In genomic region chr2:114443801-114444200, GRCm38 (mm10) we compare ENCODE assay signal across 24 mouse cellular contexts.
A peak's percentile ranks its signal among the peaks of the same experiment; 100 is the strongest.
DNase-seq lines count a peak whose midpoint lies in the region; ATAC-seq and TF ChIP-seq lines count a peak whose summit lies in the region.
"Had no signal": no experiment of that assay in that cellular context is flagged by ENCODE, and none has a peak within 500 bp of the region (broad histone marks: within the 10 kb centered on the region; RNA-seq: fewer than 3 reads in every experiment).

No protein-coding gene starts in this region.

- H3K4me3 ChIP-seq in kidney, adult 2 months (ENCODE audit: insufficient read depth, low read depth, low read length), result no peak overlapping the region
- H3K4me3 ChIP-seq in liver, embryonic 11.5 days (ENCODE audit: low read depth, low read length), result no peak overlapping the region
- H3K4me3 ChIP-seq: embryonic facial prominence, embryonic 13.5 days; gastrocnemius, adult 2 months; heart, embryonic 13.5 days; limb, embryonic 10.5 days; liver, embryonic 12.5 days; lung, embryonic 15.5 days; neural tube, embryonic 12.5 days had no signal

- TF ChIP-seq POLR2A in kidney, adult 2 months (IDR thresholded peaks at IDR 0.05; ENCODE audit: low read depth, low read length), result no peak

- no peak for ATAC-seq in liver, embryonic 11.5 days (replicated peaks; ENCODE audit: low FRiP score)
- ATAC-seq: hindbrain, postnatal 0 days; liver, embryonic 12.5 days had no signal

- H3K9me3 ChIP-seq in liver, embryonic 11.5 days (ENCODE audit: control insufficient read depth, low read length), result no peaks in the 10 kb centered on the region
- H3K9me3 ChIP-seq: embryonic facial prominence, embryonic 13.5 days; G1E; heart, embryonic 13.5 days; limb, embryonic 10.5 days; liver, embryonic 12.5 days; lung, embryonic 15.5 days; neural tube, embryonic 12.5 days had no signal

- H3K27ac ChIP-seq in kidney, adult 2 months (ENCODE audit: insufficient read depth, low read depth, low read length), result no peak overlapping the region
- no peak overlapping the region for H3K27ac ChIP-seq in liver, embryonic 11.5 days (ENCODE audit: low read depth, low read length)
- H3K27ac ChIP-seq: embryonic facial prominence, embryonic 13.5 days; gastrocnemius, adult 2 months; heart, embryonic 13.5 days; hindbrain, postnatal 0 days; limb, embryonic 10.5 days; liver, embryonic 12.5 days; lung, embryonic 15.5 days; macrophage; neural tube, embryonic 12.5 days; stomach, postnatal 0 days had no signal

- no peaks in the 10 kb centered on the region for H3K4me1 ChIP-seq in kidney, adult 2 months (ENCODE audit: control insufficient read depth, insufficient read depth, low read length)
- no peaks in the 10 kb centered on the region for H3K4me1 ChIP-seq in liver, embryonic 11.5 days (replicated peaks; ENCODE audit: control insufficient read depth, insufficient read depth, low read length)
- H3K4me1 ChIP-seq: heart, embryonic 13.5 days; liver, embryonic 12.5 days; lung, embryonic 15.5 days; neural tube, embryonic 12.5 days had no signal

- no peak for TF ChIP-seq CTCF in kidney, adult 2 months (conservative IDR thresholded peaks at IDR 0.05; ENCODE audit: insufficient read depth, insufficient read length, low read depth, low read length)

- no peaks in the 10 kb centered on the region for H3K36me3 ChIP-seq in kidney, adult 2 months (ENCODE audit: control insufficient read depth, insufficient read depth, low read length)
- no peaks in the 10 kb centered on the region for H3K36me3 ChIP-seq in liver, embryonic 11.5 days (ENCODE audit: control insufficient read depth, insufficient read depth, low read length)
- H3K36me3 ChIP-seq: embryonic facial prominence, embryonic 13.5 days; G1E; heart, embryonic 13.5 days; limb, embryonic 10.5 days; liver, embryonic 12.5 days; lung, embryonic 15.5 days; neural tube, embryonic 12.5 days had no signal

- DNase-seq in kidney, adult 2 months, result peak; percentile 35
- no peak for DNase-seq in kidney, adult 18-20 months
- peak; percentile 17 for DNase-seq in 416B (ENCODE audit: low read depth)
- peak; percentile 66 for DNase-seq in adrenal gland, adult 8-10 months
- DNase-seq in kidney, postnatal 25 days, result peak; percentile 9 to 41
- no peak for DNase-seq in liver, embryonic 11.5 days (ENCODE audit: low spot score)
- no peak for DNase-seq in thymus, postnatal 25 days
- DNase-seq: cerebellum, postnatal 14 days; gastrocnemius, adult 2 months; heart, adult 11 months; heart, postnatal 36 days; layer of hippocampus, postnatal 36 days; thymus, postnatal 14 days had no signal

- H3K4me2 ChIP-seq in liver, embryonic 11.5 days, result no peak overlapping the region
- H3K4me2 ChIP-seq: embryonic facial prominence, embryonic 13.5 days; heart, embryonic 13.5 days; liver, embryonic 12.5 days; lung, embryonic 15.5 days; midbrain, embryonic 11.5 days; neural tube, embryonic 12.5 days had no signal

- H3K9ac ChIP-seq in liver, embryonic 11.5 days (ENCODE audit: low read depth, low read length), result no peak overlapping the region
- H3K9ac ChIP-seq: embryonic facial prominence, embryonic 13.5 days; heart, embryonic 13.5 days; liver, embryonic 12.5 days; lung, embryonic 15.5 days; neural tube, embryonic 12.5 days had no signal

- no peaks in the 10 kb centered on the region for H3K27me3 ChIP-seq in kidney, adult 2 months (replicated peaks; ENCODE audit: control insufficient read depth, insufficient read depth, low read length)
- H3K27me3 ChIP-seq in liver, embryonic 11.5 days (replicated peaks; ENCODE audit: control insufficient read depth, insufficient read depth, low read length), result no peaks in the 10 kb centered on the region
- H3K27me3 ChIP-seq: embryonic facial prominence, embryonic 13.5 days; heart, embryonic 13.5 days; liver, embryonic 12.5 days; lung, embryonic 15.5 days; neural tube, embryonic 12.5 days had no signal

- WGBS in kidney, adult 2 months, result 61% methylated on average over 2 of the region's 2 CpGs
- WGBS in liver, embryonic 11.5 days, result 68% methylated on average over 2 of the region's 2 CpGs

Comparison
In these comparisons a context has a peak if more than half of its experiments do, and no peak if none do; other contexts are left out.
1. DNase-seq: peak in kidney, adult 2 months (single experiment), 416B (single experiment), adrenal gland, adult 8-10 months (single experiment) and kidney, postnatal 25 days (2 of 2); none in kidney, adult 18-20 months (single experiment), liver, embryonic 11.5 days (single experiment) and thymus, postnatal 25 days (single experiment).